Mouse (Mus musculus) liver (tissue): ENCODE measurements around the gene Gm20509.
"Not testable (repeated sequence)": the region's sequence is repeated elsewhere in the genome, so short reads cannot be mapped to it uniquely, and the experiment has no call there.

Experiments
- DNase-seq: peaks from one replicate; pipeline ENCODE4 v3.0.0-alpha.2; 2020; ENCODE audit warnings: mixed read lengths

Gene Gm20509

GRCm38 (mm10) chr9:73102181-73102580 is at the start of gene Gm20509:
Gene Gm20509, plus strand, starts transcription at chr9:73102470.
- no peak for DNase-seq

- DNase-seq = no peak
These were observed 46.8 kb upstream of the Gm20509 start for GRCm38 (mm10) chr9:73055441-73055911.

- DNase-seq = no peak
These were observed 43.0 kb upstream of the Gm20509 start for GRCm38 (mm10) chr9:73059224-73059623.

GRCm38 (mm10) chr9:73063621-73064290 is 38.5 kb upstream of the Gm20509 start:
- DNase-seq = no peak

GRCm38 (mm10) chr9:73067086-73067485 is 35.2 kb upstream of the Gm20509 start:
- DNase-seq = peak; percentile 44

- DNase-seq = peak; percentile 8
These were observed 34.0 kb upstream of the Gm20509 start for GRCm38 (mm10) chr9:73068230-73068679.

- DNase-seq = no peak
These were observed 33.6 kb upstream of the Gm20509 start for GRCm38 (mm10) chr9:73068688-73069087.

GRCm38 (mm10) chr9:73070971-73071659 is 31.2 kb upstream of the Gm20509 start:
- no peak for DNase-seq

GRCm38 (mm10) chr9:73072426-73072825 is 29.8 kb upstream of the Gm20509 start:
- no peak for DNase-seq

- no peak for DNase-seq
These were observed 29.1 kb upstream of the Gm20509 start for GRCm38 (mm10) chr9:73073169-73073568.

GRCm38 (mm10) chr9:73079349-73079748 is 22.9 kb upstream of the Gm20509 start:
- DNase-seq = not testable (repeated sequence)

- DNase-seq = no peak
These were observed 22.4 kb upstream of the Gm20509 start for GRCm38 (mm10) chr9:73079801-73080325.

- no peak for DNase-seq
These were observed 19.8 kb upstream of the Gm20509 start for GRCm38 (mm10) chr9:73082291-73083000.

GRCm38 (mm10) chr9:73083956-73084355 is 18.3 kb upstream of the Gm20509 start:
- DNase-seq = no peak

GRCm38 (mm10) chr9:73085845-73086244 is 16.4 kb upstream of the Gm20509 start:
- no peak for DNase-seq

GRCm38 (mm10) chr9:73087121-73087520 is 15.1 kb upstream of the Gm20509 start:
- no peak for DNase-seq

- DNase-seq = no peak
These were observed 14.7 kb upstream of the Gm20509 start for GRCm38 (mm10) chr9:73087581-73087980.

- no peak for DNase-seq
These were observed 12.9 kb upstream of the Gm20509 start for GRCm38 (mm10) chr9:73089222-73089920.

- DNase-seq = no peak
These were observed 12.1 kb upstream of the Gm20509 start for GRCm38 (mm10) chr9:73090121-73090520.

GRCm38 (mm10) chr9:73091747-73092146 is 10.5 kb upstream of the Gm20509 start:
- DNase-seq = no peak

- no peak for DNase-seq
These were observed 7.7 kb upstream of the Gm20509 start for GRCm38 (mm10) chr9:73094580-73094979.

- DNase-seq = no peak
These were observed 4.4 kb upstream of the Gm20509 start for GRCm38 (mm10) chr9:73097898-73098297.

GRCm38 (mm10) chr9:73101536-73101935 is 734 bp upstream of the Gm20509 start, which contains the start of gene Khdc3:
Gene Khdc3, plus strand, starts transcription at chr9:73101836.
- DNase-seq = no peak
